Mouse (Mus musculus): ENCODE data around the gene Banp.

Gene Banp

DNA sequence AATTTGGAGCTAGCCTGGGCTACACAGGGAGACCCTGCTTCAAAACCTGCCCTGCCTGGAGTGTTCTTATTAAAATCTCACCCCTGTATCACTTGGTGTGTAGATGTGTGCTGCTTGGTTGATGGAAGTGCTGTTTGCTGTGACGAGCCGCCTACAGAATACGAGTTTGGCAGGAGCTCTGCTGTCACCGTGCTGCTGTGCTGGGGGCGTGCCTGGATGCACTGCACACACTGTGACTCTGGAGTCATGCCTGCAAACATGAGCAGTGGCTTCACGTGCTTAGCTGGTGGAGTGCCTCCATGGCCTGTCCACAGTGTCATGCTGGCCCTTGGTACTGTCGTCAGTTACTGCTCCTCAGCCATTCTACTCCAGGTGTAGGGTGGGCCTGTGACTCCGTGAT, 109.4 kb downstream of the Banp start:
- no peak for DNase-seq (ENCODE audit: low spot score in 2 of 2)

DNA sequence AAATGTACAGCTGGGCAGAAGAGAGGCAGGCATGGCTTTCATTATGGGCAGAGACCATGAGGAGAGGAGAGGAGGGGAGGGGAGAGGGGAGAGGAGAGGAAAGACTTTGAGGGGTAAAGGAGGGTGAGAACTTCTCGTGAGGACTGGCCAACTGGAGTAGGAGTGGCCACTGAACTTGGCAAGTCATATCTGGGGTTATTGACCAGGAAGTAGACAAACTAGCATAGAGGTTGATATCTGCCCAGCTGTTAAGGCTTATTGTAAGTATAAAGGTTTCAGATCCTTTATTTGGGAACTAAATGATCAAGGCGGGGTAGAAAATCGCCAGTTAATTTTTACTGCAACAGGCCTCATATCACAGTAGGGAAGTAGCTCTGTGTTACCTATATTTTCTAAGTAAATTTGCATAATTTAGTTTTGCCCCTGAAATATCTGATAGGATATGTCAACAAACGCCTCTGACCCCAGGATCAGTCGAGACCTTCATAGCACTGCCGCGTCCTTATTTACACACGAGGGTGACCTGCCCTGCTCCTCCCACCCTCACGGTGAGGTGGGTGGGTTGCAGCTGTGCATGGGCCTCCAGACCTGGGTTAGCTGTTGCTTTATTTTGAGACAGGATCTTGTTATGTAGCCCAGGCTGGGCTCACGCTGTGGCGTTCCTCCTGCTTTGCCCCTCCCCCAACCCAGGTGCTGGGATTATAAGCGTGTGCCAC, 113.1 kb downstream of the Banp start:
- DNase-seq (ENCODE audit: low spot score in 2 of 2), result no peak

DNA sequence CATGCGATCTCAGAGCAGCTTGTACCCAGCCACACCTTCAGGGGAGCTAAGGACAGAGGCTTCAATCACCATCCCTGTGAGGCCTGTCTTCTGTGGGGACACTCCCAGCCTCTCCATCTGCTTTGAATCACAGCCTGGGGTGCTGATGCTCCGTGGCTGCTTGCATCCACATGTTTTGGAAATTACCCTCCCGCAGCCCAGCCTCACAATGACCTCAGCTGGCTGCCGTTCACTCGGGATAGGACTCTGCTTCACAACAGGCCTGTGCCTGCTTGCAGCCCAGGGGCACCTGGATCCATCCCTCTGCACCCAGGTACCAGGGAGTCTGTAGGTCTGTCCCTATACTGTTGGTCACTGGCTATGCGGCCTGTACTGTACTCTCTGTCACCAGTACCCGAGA, 114.8 kb downstream of the Banp start:
- DNase-seq (ENCODE audit: low spot score in 2 of 2), result no peak

DNA sequence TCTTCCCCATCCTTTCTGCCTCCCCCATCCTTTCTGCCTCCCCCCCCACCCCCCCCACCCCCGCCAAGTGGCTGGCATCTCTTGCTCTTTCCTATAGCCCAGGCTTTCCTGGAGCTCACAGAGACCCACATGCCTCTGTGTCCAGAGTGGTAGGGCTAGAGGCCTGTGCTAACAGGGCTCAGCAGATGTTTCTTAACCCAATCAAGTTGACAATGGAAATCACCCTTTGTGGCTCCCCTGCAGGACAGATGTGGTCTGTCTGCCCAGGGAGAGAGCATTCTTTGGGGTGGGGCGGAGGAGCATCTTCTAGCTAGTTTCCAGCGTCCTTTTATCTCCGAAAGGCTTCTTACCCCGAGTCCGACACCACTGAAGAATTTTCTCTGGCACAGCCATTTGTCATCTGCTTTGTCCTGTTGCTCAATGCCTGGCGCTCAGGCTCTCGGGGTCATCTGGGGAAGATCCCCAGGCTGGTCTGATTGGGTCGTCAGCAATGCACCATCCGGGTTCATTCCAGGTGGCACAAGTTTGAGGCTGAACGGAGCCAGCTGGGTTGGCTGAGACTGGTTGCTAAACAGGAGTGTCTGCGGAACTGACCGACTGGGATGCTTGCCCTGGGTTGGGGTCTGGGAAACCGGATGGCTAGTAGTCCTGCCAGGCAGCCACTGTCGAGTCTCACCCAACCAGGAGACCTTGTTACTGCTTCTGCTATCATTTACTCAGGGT, 118.4 kb downstream of the Banp start:
- no peak for DNase-seq (ENCODE audit: low spot score in 2 of 2)

DNA sequence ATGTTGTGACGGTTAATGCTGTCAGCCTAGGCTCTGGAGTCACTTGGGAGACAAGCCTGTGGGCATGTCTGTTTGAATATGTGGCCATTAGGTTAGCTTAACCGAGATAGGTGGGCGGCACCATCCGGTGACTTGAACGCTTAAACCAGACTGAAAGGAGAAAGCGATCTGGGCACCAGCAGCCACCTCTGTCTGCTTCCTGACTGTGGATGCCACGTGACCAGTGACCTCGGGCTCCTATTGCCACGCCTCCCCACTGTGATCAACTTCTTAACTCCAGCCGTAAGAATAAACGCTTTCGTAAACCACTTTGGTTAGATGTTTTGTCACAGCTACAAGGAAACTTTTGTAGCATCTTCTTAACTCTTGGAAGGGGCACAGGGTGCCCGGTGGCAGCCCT, 119.1 kb downstream of the Banp start:
- no peak for DNase-seq (ENCODE audit: low spot score in 2 of 2)

DNA sequence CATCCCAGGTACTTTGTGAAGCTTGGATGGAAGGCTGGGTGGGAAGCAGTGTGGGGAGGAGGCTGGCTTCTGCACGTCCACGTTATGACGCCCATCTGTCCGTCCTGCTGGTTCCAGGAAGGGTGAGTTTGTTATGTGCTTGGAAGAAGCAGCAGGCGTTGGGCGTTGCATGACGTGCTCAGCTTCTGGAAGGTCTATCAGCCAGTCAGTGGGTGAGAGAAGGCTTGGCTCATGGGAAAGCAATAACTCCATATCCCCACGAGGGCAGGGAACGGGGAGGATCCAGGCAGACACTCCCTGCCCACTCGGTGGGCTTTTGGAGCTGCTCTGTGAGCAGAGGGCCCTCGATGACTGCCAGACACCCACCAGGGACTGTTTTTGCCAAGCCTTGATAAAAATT, 119.7 kb downstream of the Banp start:
- DNase-seq (ENCODE audit: low spot score in 2 of 2), result no peak

DNA sequence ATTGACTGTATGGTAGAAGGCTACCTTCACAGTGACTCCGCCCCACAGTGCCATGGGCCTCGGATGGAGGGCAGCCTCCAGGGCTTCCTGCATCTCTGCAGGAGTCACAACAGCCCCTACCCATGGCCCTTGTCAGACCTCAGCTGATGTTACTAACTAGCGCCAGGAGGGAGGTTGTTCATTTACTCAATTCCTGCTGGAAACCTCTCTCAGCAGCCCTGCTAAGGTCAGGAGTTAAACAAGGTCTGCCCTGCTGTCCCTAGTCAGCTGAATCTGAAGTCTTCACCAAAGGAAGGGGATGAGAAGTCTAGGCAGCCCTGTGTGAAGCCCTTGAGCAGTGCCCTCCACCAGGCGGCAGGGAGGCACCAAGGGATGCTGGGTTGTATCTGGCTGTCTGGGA, 121.6 kb downstream of the Banp start:
- DNase-seq (ENCODE audit: low spot score in 2 of 2), result no peak

DNA sequence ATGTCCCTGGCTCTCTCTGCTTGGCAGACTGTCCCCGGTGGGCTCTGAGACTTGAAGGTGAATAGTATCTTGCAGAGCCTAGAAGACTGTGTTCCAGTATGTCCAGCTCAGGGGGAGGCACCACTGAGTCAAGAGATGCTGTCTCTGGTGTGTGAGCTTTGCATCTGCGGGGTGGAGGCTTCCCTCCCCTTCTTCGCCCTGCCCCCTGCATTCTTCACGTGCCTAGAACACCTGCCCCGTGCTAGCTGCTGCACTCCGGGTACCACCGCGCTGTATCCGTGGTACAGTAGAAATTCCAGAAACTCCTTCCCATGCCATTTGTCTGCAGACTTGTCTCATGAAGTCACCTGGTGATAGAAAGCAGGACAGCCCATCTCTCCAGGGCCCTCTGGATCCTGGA, 124.4 kb downstream of the Banp start:
- DNase-seq (ENCODE audit: low spot score in 2 of 2), result no peak

DNA sequence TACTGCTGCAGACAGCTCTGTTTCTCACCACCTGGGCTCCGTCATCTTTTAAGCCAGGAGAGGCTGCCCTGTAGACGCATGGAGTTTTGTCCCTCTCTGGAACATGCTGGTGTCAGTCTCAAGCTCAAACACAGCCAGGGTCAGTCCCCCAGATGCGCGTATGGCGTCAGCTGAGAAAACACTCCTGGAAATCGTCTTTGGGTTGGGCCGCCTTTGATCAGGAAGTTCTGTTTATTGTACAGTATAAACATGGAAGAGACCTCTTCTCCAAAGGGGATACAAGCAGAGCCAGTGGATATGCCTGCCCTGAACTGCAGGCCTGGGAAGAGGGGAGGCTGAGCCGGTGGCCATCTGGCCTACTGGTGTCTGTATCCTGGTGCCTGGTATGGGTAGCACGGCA, 124.9 kb downstream of the Banp start:
- no peak for DNase-seq (ENCODE audit: low spot score in 2 of 2)

DNA sequence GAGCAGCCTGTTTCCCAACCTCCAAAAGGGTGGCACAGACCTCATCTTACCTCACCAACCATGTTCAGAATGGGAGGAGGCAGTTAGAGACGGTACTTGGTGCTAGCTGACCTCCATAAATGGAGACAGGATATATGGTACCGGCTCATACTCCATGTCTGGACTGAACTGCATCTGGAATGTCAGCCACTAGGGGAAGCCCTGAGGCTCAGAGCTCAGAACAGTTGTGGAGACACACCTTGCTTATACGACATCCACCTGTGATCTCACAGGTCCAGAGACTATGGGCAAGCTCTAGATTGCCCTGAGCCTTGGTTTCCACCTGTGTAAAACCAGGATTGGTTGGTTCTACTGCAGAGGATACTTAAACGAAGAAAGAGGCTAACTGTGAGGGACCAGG, 125.4 kb downstream of the Banp start:
- no peak for DNase-seq (ENCODE audit: low spot score in 2 of 2)

DNA sequence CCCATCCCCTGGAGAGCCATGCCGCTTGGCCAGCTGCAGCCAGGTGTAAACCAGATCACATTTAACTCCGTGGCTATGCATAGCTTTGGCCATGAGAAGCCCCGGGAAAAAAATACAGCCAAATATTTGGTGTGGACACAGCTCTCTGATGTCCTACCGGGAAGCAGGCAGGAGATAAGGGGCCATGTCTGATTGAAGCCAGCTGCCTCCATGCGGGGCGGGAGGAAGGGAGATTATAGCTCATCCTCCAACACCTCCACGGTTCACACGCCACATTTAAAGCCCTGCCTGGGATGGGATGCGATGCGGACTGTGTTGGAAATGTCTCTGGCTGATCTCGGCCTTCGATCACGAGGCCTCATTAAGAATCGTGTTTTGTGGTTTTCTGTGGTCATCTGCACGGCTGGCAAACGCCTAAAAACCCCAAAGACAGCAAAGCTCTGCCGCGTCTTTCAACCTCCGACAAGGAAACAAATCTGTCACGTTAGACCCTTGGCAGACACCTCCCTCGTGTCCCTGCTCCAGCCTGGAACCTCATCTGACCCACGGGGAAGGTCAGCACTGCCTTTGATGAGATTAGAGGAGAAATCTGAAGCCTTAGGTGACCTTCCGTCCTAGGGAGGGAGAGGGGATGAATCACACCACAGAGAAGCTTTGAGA, 126.8 kb downstream of the Banp start:
- no peak for DNase-seq (ENCODE audit: low spot score in 2 of 2)

DNA sequence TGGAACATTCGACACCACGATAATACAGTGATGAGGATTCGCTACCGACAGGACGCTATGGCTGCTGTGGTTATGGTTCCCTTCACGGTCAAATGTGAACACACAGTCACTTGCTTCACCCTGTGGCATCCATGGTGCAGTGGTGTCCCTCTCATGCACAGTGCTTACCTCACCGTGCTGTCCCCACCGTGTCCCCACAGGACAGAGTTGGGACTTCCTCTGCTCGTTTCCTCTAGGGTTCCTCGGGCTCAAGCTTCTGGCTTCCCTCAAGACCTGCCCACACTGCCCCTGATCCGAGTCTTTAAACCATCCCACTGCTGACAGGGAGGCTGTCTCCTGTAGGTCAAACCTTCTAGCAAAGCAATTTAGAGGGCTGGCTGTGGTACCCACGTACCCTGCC, 128.8 kb downstream of the Banp start:
- no peak for DNase-seq (ENCODE audit: low spot score in 2 of 2)

Data from urinary bladder, adult 18-20 months (tissue).